Mouse (Mus musculus): Measurements from ENCODE around the gene Exosc5. TPM values are rescaled to one million over a fixed set of nuclear protein-coding genes. Genes with fewer than 3 reads are reported as not detected.

Exosc5 gene
- polyA plus RNA-seq, 1 experiment, result 42.3 TPM

DNA sequence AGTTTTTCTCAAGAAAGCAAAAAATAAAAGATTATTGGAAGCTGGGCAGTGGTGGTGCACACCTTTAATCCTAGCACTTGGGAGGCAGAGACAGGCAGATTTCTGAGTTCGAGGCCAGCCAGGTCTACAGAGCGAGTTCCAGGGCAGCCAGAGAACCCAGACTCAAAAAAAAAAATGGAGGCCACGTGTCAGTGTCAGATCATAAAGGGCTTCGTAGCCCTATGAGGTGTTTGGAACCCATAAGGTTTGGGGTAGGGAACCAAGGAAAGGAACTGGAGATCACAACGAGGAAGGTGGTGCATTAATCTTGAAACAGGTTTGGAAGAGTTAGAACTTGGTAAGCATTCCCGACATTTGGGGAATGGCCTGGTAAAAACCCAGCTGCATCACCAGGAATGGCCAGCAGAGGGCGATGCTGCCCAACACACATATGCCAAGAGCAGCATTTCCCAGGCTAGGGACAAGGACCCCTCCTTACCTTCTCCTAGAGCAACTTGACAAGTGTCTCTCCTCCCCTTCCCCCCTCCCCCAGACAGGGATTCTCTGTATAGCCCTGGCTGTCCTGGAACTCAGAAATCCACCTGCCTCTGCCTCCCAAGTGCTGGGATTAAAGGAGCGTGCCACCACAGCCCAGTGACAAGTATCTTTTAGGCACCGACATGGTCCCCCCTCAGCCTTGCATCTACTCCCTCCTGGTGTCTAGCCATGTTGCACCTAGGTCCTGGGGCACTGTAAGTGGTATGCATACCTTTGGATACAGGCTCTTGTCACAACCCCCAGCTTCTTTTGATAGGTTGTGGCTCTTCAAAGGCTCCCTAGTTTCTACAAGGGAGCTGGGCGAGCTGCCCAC is 61.0 kb downstream of the Exosc5 start:
- H3K4me3 ChIP-seq (replicated peaks; ENCODE audit: insufficient read depth, low read depth, low read length), result no peak overlapping the region
- DNase-seq, result peak; percentile 65 to 82
- H3K4me1 ChIP-seq (ENCODE audit: control insufficient read depth, insufficient read depth, low read length), result no peaks in the 10 kb centered on the region
- TF ChIP-seq CTCF (IDR thresholded peaks at IDR 0.05; ENCODE audit: borderline replicate concordance, insufficient read depth, low read depth, low read length) (peak; percentile 92), POLR2A (IDR thresholded peaks at IDR 0.05; ENCODE audit: borderline replicate concordance, insufficient read depth, low read length) (no peak)
- H3K27ac ChIP-seq (ENCODE audit: insufficient read depth, low read length), result no peak overlapping the region
- 55% methylated on average over 10 of the region's 10 CpGs for WGBS
- H3K27me3 ChIP-seq (ENCODE audit: control insufficient read depth, insufficient read depth, low read length), result no peaks in the 10 kb centered on the region

DNA sequence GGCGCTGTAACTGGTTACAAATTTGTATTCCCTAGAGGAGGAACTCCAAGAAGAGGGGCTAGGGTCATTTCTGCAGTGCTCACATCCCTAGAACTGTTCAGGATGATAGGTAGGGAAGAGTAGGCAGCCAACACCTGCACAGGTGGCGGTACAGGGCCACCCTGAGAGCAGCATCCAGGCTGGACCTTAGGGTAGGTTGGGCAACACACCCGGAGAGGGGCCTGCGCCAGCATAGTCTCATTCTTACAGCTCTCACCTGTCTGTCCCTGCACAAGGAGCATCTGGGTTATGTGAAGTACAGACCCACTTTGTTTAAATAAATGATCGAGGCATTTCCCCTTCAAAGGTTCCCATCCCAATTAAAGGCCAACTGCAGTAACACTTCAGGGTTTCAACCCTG is 61.8 kb downstream of the Exosc5 start:
- H3K27ac ChIP-seq (ENCODE audit: insufficient read depth, low read length), result no peak overlapping the region
- 86% methylated on average over 5 of the region's 5 CpGs for WGBS
- no peak for TF ChIP-seq POLR2A (IDR thresholded peaks at IDR 0.05; ENCODE audit: borderline replicate concordance, insufficient read depth, low read length)
- TF ChIP-seq CTCF (IDR thresholded peaks at IDR 0.05; ENCODE audit: borderline replicate concordance, insufficient read depth, low read depth, low read length), result no peak
- no peaks in the 10 kb centered on the region for H3K4me1 ChIP-seq (ENCODE audit: control insufficient read depth, insufficient read depth, low read length)
- no peaks in the 10 kb centered on the region for H3K27me3 ChIP-seq (ENCODE audit: control insufficient read depth, insufficient read depth, low read length)
- H3K4me3 ChIP-seq (replicated peaks; ENCODE audit: insufficient read depth, low read depth, low read length), result no peak overlapping the region
- no peak for DNase-seq

Other genes with a start within 250 kb of the Exosc5 start
- gene Cxcl17, start 246.3 kb upstream of the Exosc5 start, polyA plus RNA-seq (2012; rRNA removed), result not detected in 2 replicates
- gene Ceacam1, start 181.6 kb upstream of the Exosc5 start, polyA plus RNA-seq (2012; rRNA removed), result 3.5 and 4.1 TPM in 2 replicates
- gene Ceacam2, start 119.3 kb upstream of the Exosc5 start, polyA plus RNA-seq (2012; rRNA removed), result 0.38 and 0.57 TPM in 2 replicates
- gene Erich4, start 43.3 kb upstream of the Exosc5 start, polyA plus RNA-seq (2012; rRNA removed), result 0.11 and 0.13 TPM in 2 replicates
- gene Dmac2, start 39.8 kb upstream of the Exosc5 start, polyA plus RNA-seq (2012; rRNA removed), result 109 and 113 TPM in 2 replicates
- 0.52 and 1.0 TPM in 2 replicates for gene B3gnt8, start 32.5 kb upstream of the Exosc5 start, polyA plus RNA-seq (2012; rRNA removed)
- 87.3 and 94.0 TPM in 2 replicates for gene Bckdha, start 183 bp upstream of the Exosc5 start, polyA plus RNA-seq (2012; rRNA removed)
- 27.2 and 27.4 TPM in 2 replicates for gene Tmem91, start 16.0 kb downstream of the Exosc5 start, polyA plus RNA-seq (2012; rRNA removed)
- gene B9d2, start 21.6 kb downstream of the Exosc5 start, polyA plus RNA-seq (2012; rRNA removed), result 36.9 and 37.3 TPM in 2 replicates
- gene Tgfb1, start 27.8 kb downstream of the Exosc5 start, polyA plus RNA-seq (2012; rRNA removed), result 4.9 and 5.0 TPM in 2 replicates
- gene Ccdc97, start 59.9 kb downstream of the Exosc5 start, polyA plus RNA-seq (2012; rRNA removed), result 59.3 and 62.7 TPM in 2 replicates
- 48.7 and 49.0 TPM in 2 replicates for gene Hnrnpul1, start 95.6 kb downstream of the Exosc5 start, polyA plus RNA-seq (2012; rRNA removed)
- 23.6 and 27.1 TPM in 2 replicates for gene Axl, start 129.5 kb downstream of the Exosc5 start, polyA plus RNA-seq (2012; rRNA removed)
- gene Cyp2s1, start 157.7 kb downstream of the Exosc5 start, polyA plus RNA-seq (2012; rRNA removed), result 7.6 and 10.1 TPM in 2 replicates
- not detected in 2 replicates for gene Cyp2b10, start 238.5 kb downstream of the Exosc5 start, polyA plus RNA-seq (2012; rRNA removed)

Measured in cerebellum, adult 2 months (tissue).